Mouse (Mus musculus) kidney, adult 2 months (tissue): ENCODE results near the gene Abca13. TPM values are rescaled to one million over a fixed set of nuclear protein-coding genes. Genes with fewer than 3 reads are reported as not detected.

ENCODE experiments used
- DNase-seq: peaks from one replicate; pipeline ENCODE4 v3.0.0; 2021
- H3K27ac ChIP-seq: fragments of 200-500 bp; 2 replicates; pipeline ENCODE4 v1.5.1; 2012; ENCODE audit warnings: low read depth, low read length, control low read depth, inconsistent platforms; ENCODE audit not compliant: insufficient read depth
- H3K27me3 ChIP-seq: fragments of 200-500 bp; replicated peaks from 2 replicates; pipeline ENCODE4 v1.6.1; 2012; ENCODE audit warnings: mild to moderate bottlenecking, moderate library complexity, low read length, inconsistent platforms; ENCODE audit not compliant: control insufficient read depth, insufficient read depth
- H3K36me3 ChIP-seq: fragments of 200-500 bp; 2 replicates; pipeline ENCODE4 v1.6.1; 2012; ENCODE audit warnings: mild to moderate bottlenecking, moderate library complexity, low read length, inconsistent platforms; ENCODE audit not compliant: control insufficient read depth, insufficient read depth
- H3K4me1 ChIP-seq: fragments of 200-500 bp; 2 replicates; pipeline ENCODE4 v1.6.1; 2011; ENCODE audit warnings: low read length; ENCODE audit not compliant: control insufficient read depth, insufficient read depth
- H3K4me3 ChIP-seq: fragments of 200-500 bp; 2 replicates; pipeline ENCODE4 v1.5.1; 2011; ENCODE audit warnings: mild to moderate bottlenecking, low read depth, low read length, control low read depth; ENCODE audit not compliant: insufficient read depth
- CTCF ChIP-seq: fragments of 200-500 bp; conservative IDR thresholded peaks from 2 replicates; pipeline ENCODE4 v1.5.1; 2011; ENCODE audit warnings: low read depth, mild to moderate bottlenecking, control low read depth, low read length, moderate library complexity, mixed read lengths; ENCODE audit not compliant: insufficient read depth, insufficient read length
- POLR2A ChIP-seq: fragments of 200-500 bp; IDR thresholded peaks from one replicate; pipeline ENCODE4 v1.6.1; 2011; ENCODE audit warnings: low read depth, low read length, control low read depth
- WGBS: fragments of 180-500 bp; shearing (Covaris S2); methylation state at CpG from one replicate; pipeline ENCODE4 v1.1.7; 2018; 5-methylcytosine and 5-hydroxymethylcytosine counted together
- polyA plus RNA-seq: library from polyadenylated mRNA; depleted of rRNA; stranded (reverse); fragments of >200 nt; gene quantifications from 2 replicates; pipeline ENCODE4 v1.2.3, GENCODE M21; 2012

The Abca13 gene
- polyA plus RNA-seq, 1 experiment: 7.6 TPM

GRCm38 (mm10) chr11:9568302-9568701 lies 376.6 kb downstream of the Abca13 start:
- 75% methylated on average over 2 of the region's 2 CpGs for WGBS
- no peak for DNase-seq
- no peaks in the 10 kb centered on the region for H3K4me1 ChIP-seq
- TF ChIP-seq POLR2A: no peak
- no peak for TF ChIP-seq CTCF
- H3K27me3 ChIP-seq: no peaks in the 10 kb centered on the region
- H3K27ac ChIP-seq: no peak overlapping the region
- H3K36me3 ChIP-seq: no peaks in the 10 kb centered on the region
- H3K4me3 ChIP-seq: no peak overlapping the region

DNA sequence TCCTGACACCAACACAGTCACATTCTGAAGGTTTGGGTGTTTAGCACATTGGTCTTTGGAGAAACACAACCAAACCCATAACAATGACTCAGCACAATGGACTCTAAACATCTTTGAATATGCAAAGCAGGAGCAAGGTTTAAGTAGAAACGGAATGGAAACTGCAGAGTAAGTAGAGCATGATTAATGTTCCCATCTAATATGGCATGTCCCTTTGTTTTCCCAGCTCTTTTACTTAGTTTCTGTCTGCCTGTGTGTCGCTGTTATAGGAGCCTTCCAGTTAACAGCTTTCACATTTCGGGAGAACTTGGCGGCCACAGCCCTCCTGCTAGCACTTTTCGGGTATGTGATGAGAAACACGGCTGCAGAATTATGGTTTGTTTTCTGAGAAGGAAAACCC lies 378.6 kb downstream of the Abca13 start:
- Histone ChIP-seq H3K36me3 (no peaks in the 10 kb centered on the region), H3K4me1 (no peaks in the 10 kb centered on the region), H3K4me3 (no peak overlapping the region), H3K27ac (no peak overlapping the region), H3K27me3 (no peaks in the 10 kb centered on the region)
- no peak for TF ChIP-seq POLR2A
- no peak for TF ChIP-seq CTCF
- 50% methylated on average over 6 of the region's 6 CpGs for WGBS
- DNase-seq: no peak

GRCm38 (mm10) chr11:9574894-9575293 lies 383.2 kb downstream of the Abca13 start:
- TF ChIP-seq POLR2A (no peak), CTCF (no peak)
- H3K36me3 ChIP-seq: no peaks in the 10 kb centered on the region
- no peaks in the 10 kb centered on the region for H3K4me1 ChIP-seq
- WGBS: 76% methylated on average over 4 of the region's 4 CpGs
- H3K27me3 ChIP-seq: no peaks in the 10 kb centered on the region
- H3K4me3 ChIP-seq: no peak overlapping the region
- H3K27ac ChIP-seq: no peak overlapping the region
- no peak for DNase-seq

GRCm38 (mm10) chr11:9591757-9592316 lies 400.1 kb downstream of the Abca13 start:
- Histone ChIP-seq H3K36me3 (no peaks in the 10 kb centered on the region), H3K27ac (no peak overlapping the region), H3K4me3 (no peak overlapping the region), H3K4me1 (no peaks in the 10 kb centered on the region), H3K27me3 (no peaks in the 10 kb centered on the region)
- DNase-seq: no peak
- TF ChIP-seq POLR2A (no peak), CTCF (no peak)
- 61% methylated on average over 1 of the region's 1 CpGs for WGBS

DNA sequence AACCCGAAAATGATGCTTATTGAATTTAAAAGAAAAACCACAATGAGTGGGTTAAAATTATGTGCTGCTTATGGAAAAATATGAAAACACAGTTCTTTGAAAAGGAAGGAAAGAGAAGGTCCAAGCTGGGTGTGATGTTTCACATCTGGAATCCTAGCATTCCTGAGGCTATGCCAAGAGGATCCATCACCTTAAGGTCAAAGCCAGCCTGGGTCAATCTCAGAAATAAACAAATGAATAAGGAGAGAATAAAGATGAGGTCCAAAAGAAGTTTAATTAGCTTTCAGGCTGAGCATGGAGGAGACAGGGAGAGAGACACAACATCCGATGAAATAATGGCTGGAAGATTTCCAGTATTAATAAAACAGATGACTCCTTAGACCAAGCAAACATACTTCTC lies 405.6 kb downstream of the Abca13 start:
- 62% methylated on average over 2 of the region's 2 CpGs for WGBS
- no peak overlapping the region for H3K27ac ChIP-seq
- no peaks in the 10 kb centered on the region for H3K4me1 ChIP-seq
- H3K4me3 ChIP-seq: no peak overlapping the region
- no peaks in the 10 kb centered on the region for H3K27me3 ChIP-seq
- TF ChIP-seq POLR2A (no peak), CTCF (no peak)
- DNase-seq: no peak
- no peaks in the 10 kb centered on the region for H3K36me3 ChIP-seq

DNA sequence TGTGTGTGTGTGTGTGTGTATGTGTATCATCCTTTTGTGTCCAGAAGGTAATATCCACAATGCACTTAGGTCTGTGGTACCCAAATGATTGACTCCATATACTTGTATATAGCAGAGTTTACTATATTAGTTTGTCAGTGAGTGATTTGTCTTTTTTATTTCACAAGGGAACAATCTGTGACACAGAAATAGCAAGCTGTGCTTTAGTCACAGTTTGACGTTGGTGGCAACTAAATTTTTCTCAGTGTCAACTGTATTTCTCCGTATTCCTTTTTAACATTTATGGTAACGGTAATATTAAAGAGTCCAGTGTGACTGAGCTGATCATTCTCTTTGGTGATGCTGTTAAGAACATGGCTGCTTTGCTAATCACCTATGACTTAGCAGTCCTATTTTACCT lies 409.4 kb downstream of the Abca13 start:
- H3K36me3 ChIP-seq: no peaks in the 10 kb centered on the region
- no peak for DNase-seq
- no peak overlapping the region for H3K27ac ChIP-seq
- no peaks in the 10 kb centered on the region for H3K27me3 ChIP-seq
- 89% methylated on average over 3 of the region's 3 CpGs for WGBS
- no peaks in the 10 kb centered on the region for H3K4me1 ChIP-seq
- H3K4me3 ChIP-seq: no peak overlapping the region
- TF ChIP-seq CTCF (no peak), POLR2A (no peak)

DNA sequence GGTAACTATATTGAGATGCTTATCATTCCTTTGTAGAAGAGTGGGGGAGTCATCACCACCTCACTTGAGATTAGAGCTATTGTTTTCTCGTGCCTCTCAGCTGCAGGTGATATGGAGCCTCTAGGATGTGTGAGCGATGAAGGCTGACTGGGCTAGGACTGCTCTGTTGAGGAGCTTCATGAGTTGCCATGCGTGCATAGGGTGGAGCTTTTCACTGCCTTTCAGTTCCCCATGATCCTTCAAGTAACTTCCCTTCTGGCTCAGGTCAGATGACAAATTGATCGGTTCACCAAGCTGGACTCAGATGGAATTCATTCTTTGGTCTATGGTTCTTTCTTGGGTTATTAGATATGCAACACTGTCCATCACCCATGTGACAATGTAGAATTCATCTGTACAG lies 410.4 kb downstream of the Abca13 start:
- TF ChIP-seq POLR2A: no peak
- TF ChIP-seq CTCF: no peak
- H3K27ac ChIP-seq: no peak overlapping the region
- H3K4me1 ChIP-seq: no peaks in the 10 kb centered on the region
- no peaks in the 10 kb centered on the region for H3K27me3 ChIP-seq
- WGBS: 76% methylated on average over 4 of the region's 4 CpGs
- no peak for DNase-seq
- no peaks in the 10 kb centered on the region for H3K36me3 ChIP-seq
- H3K4me3 ChIP-seq: no peak overlapping the region
